Mouse (Mus musculus): Measurements from ENCODE around the gene Grk3.

- TF ChIP-seq CTCF (IDR thresholded peaks at IDR 0.05; ENCODE audit: low read depth) = no peak
- TF ChIP-seq EP300 (IDR thresholded peaks at IDR 0.05; ENCODE audit: low read depth) = no peak
Measured at GRCm38 (mm10) chr5:112921914-112922313, 93.7 kb downstream of the Grk3 start.

Measured in heart, postnatal 0 days (tissue).